Mouse (Mus musculus) stomach, embryonic 14.5 days (tissue): ENCODE results near the gene Nrde2. TPM values are rescaled to one million over a fixed set of nuclear protein-coding genes. Genes with fewer than 3 reads are reported as not detected.

Experiments used
- ATAC-seq: fragments of 200-750 bp; cut with Nextera tagmentation; 2 replicates; pipeline ENCODE4 v1.8.0; 2017; ENCODE audit warnings: low read depth, moderate TSS enrichment; ENCODE audit not compliant: insufficient number of reproducible peaks, insufficient read depth, low FRiP score
- H3K27ac ChIP-seq: fragments of 300-500 bp; sonication (generic); 2 replicates; pipeline ENCODE4 v1.5.1; 2014; ENCODE audit warnings: mild to moderate bottlenecking, low read length, moderate library complexity, mixed read lengths
- H3K27me3 ChIP-seq: fragments of 300-500 bp; sonication (generic); 2 replicates; pipeline ENCODE4 v1.6.1; 2014; ENCODE audit warnings: low read length, control low read depth, mixed read lengths; ENCODE audit not compliant: control insufficient read depth, insufficient read depth
- H3K36me3 ChIP-seq: fragments of 300-500 bp; sonication (generic); 2 replicates; pipeline ENCODE4 v1.6.1; 2014; ENCODE audit warnings: mild to moderate bottlenecking, control low read depth, low read length, moderate library complexity, mixed read lengths; ENCODE audit not compliant: control insufficient read depth, insufficient read depth
- H3K4me1 ChIP-seq: fragments of 300-500 bp; sonication (generic); 2 replicates; pipeline ENCODE4 v1.6.1; 2014; ENCODE audit warnings: low read length, control low read depth, mixed read lengths; ENCODE audit not compliant: control insufficient read depth, insufficient read depth
- H3K4me2 ChIP-seq: fragments of 300-500 bp; sonication (generic); replicated peaks from 2 replicates; pipeline ENCODE4 v1.6.1; 2014; ENCODE audit warnings: low read depth, low read length, control low read depth
- H3K4me3 ChIP-seq: fragments of 300-500 bp; sonication (generic); 2 replicates; pipeline ENCODE4 v1.5.1; 2014; ENCODE audit warnings: low read depth, low read length, control low read depth
- H3K9ac ChIP-seq: fragments of 300-500 bp; sonication (generic); replicated peaks from 2 replicates; pipeline ENCODE4 v1.6.1; 2014; ENCODE audit warnings: low read depth, mild to moderate bottlenecking, control low read depth, low read length, moderate library complexity, mixed read lengths
- H3K9me3 ChIP-seq: fragments of 300-500 bp; sonication (generic); 2 replicates; pipeline ENCODE4 v1.6.1; 2016; ENCODE audit warnings: low read depth, low read length, control low read depth; ENCODE audit not compliant: control insufficient read depth
- WGBS: fragments of 180-500 bp; shearing (Covaris S2); extraction: QIAGEN DNeasy Blood & Tissue Kit; methylation state at CpG from one replicate; pipeline ENCODE4 v1.1.7; 2014; 5-methylcytosine and 5-hydroxymethylcytosine counted together
- polyA plus RNA-seq: library from polyadenylated mRNA; unstranded; fragments of >200 nt; fragmentation: Nextera tagmentation; extraction: Ambion mirVana; gene quantifications from 2 replicates; pipeline ENCODE4 v1.2.1, GENCODE M21; 2014

Nrde2 gene
- polyA plus RNA-seq = 13.1 and 13.3 TPM in 2 replicates

- Histone ChIP-seq H3K27ac (peak within 1 kb of the TSS; percentile 4; the same call in 1 of the 2 replicates), H3K4me2 (peak within 1 kb of the TSS; percentile 79), H3K36me3 (no peaks in the 10 kb centered on the region), H3K9ac (peak within 1 kb of the TSS; percentile 64), H3K4me3 (peak within 1 kb of the TSS; percentile 43), H3K9me3 (no peaks in the 10 kb centered on the region), H3K27me3 (no peaks in the 10 kb centered on the region), H3K4me1 (peaks cover 3% of the 10 kb centered on the region; the same call in 1 of the 2 replicates)
- peak; percentile 99 for ATAC-seq
- WGBS = 1% methylated on average over 26 of the region's 26 CpGs
Measured at GRCm38 (mm10) chr12:100159261-100159975, at the start of gene Nrde2. Nrde2 (minus strand) TSS chr12:100159653.

- Histone ChIP-seq H3K9me3 (no peaks in the 10 kb centered on the region), H3K4me1 (peaks cover 15% of the 10 kb centered on the region; the same call in 1 of the 2 replicates), H3K27me3 (no peaks in the 10 kb centered on the region), H3K4me3 (no peak overlapping the region), H3K4me2 (no peak overlapping the region), H3K9ac (no peak overlapping the region), H3K27ac (no peak overlapping the region), H3K36me3 (peaks cover 64% of the 10 kb centered on the region)
- no peak for ATAC-seq
- WGBS = 87% methylated on average over 5 of the region's 5 CpGs
Measured at GRCm38 (mm10) chr12:100206926-100207325, 47.5 kb upstream of the Nrde2 start.

- no peak for ATAC-seq
- Histone ChIP-seq H3K4me2 (no peak overlapping the region), H3K27ac (no peak overlapping the region), H3K9me3 (no peaks in the 10 kb centered on the region), H3K4me3 (no peak overlapping the region), H3K4me1 (peaks cover 15% of the 10 kb centered on the region; the same call in 1 of the 2 replicates), H3K9ac (no peak overlapping the region), H3K36me3 (peaks cover 64% of the 10 kb centered on the region), H3K27me3 (no peaks in the 10 kb centered on the region)
- WGBS = 62% methylated on average over 3 of the region's 3 CpGs
Measured at GRCm38 (mm10) chr12:100206521-100206920, 47.1 kb upstream of the Nrde2 start.

GRCm38 (mm10) chr12:100205156-100205555 lies 45.7 kb upstream of the Nrde2 start:
- Histone ChIP-seq H3K9ac (no peak overlapping the region), H3K4me2 (no peak overlapping the region), H3K4me1 (peaks cover 9% of the 10 kb centered on the region; the same call in 1 of the 2 replicates), H3K27me3 (no peaks in the 10 kb centered on the region), H3K9me3 (no peaks in the 10 kb centered on the region), H3K4me3 (no peak overlapping the region), H3K27ac (no peak overlapping the region), H3K36me3 (peaks cover 64% of the 10 kb centered on the region)
- WGBS = 90% methylated on average over 8 of the region's 8 CpGs
- ATAC-seq = no peak

GRCm38 (mm10) chr12:100203759-100204158 lies 44.3 kb upstream of the Nrde2 start:
- Histone ChIP-seq H3K4me3 (no peak overlapping the region), H3K36me3 (peaks cover 60% of the 10 kb centered on the region), H3K9ac (no peak overlapping the region), H3K9me3 (no peaks in the 10 kb centered on the region), H3K4me2 (no peak overlapping the region), H3K27me3 (no peaks in the 10 kb centered on the region), H3K27ac (no peak overlapping the region; the same call in 1 of the 2 replicates), H3K4me1 (peaks cover 9% of the 10 kb centered on the region; the same call in 1 of the 2 replicates)
- WGBS = 67% methylated on average over 3 of the region's 3 CpGs
- ATAC-seq = no peak

- Histone ChIP-seq H3K9me3 (no peaks in the 10 kb centered on the region), H3K4me2 (peak overlapping the region; percentile 90), H3K4me3 (peak overlapping the region; percentile 100), H3K9ac (no peak overlapping the region), H3K27ac (no peak overlapping the region), H3K36me3 (peaks cover 41% of the 10 kb centered on the region), H3K4me1 (peaks cover 9% of the 10 kb centered on the region; the same call in 1 of the 2 replicates), H3K27me3 (no peaks in the 10 kb centered on the region)
- WGBS = 1% methylated on average over 13 of the region's 13 CpGs
- ATAC-seq = 0 out of 2 replicates have a peak, but pooled peaks have one; percentile 14
Measured at GRCm38 (mm10) chr12:100201838-100202237, 42.4 kb upstream of the Nrde2 start.

- H3K9ac ChIP-seq = no peak overlapping the region
Measured at GRCm38 (mm10) chr12:100201363-100201711, 41.9 kb upstream of the Nrde2 start.

GRCm38 (mm10) chr12:100200645-100201362 lies 41.4 kb upstream of the Nrde2 start:
- Histone ChIP-seq H3K4me1 (peaks cover 9% of the 10 kb centered on the region; the same call in 1 of the 2 replicates), H3K9ac (peak overlapping the region; percentile 92), H3K27ac (peak overlapping the region; percentile 89), H3K36me3 (peaks cover 32% of the 10 kb centered on the region), H3K27me3 (no peaks in the 10 kb centered on the region), H3K4me3 (peak overlapping the region; percentile 100), H3K9me3 (no peaks in the 10 kb centered on the region), H3K4me2 (peak overlapping the region; percentile 90)
- no peak; the same call in 1 of the 2 replicates for ATAC-seq
- 6% methylated on average over 29 of the region's 29 CpGs for WGBS

More at GRCm38 (mm10) chr12:100201363-100201711, 41.9 kb upstream of the Nrde2 start:
- Histone ChIP-seq H3K4me2 (peak overlapping the region; percentile 90), H3K27ac (no peak overlapping the region), H3K4me3 (peak overlapping the region; percentile 100), H3K36me3 (peaks cover 36% of the 10 kb centered on the region), H3K9me3 (no peaks in the 10 kb centered on the region), H3K27me3 (no peaks in the 10 kb centered on the region), H3K4me1 (peaks cover 9% of the 10 kb centered on the region; the same call in 1 of the 2 replicates)
- ATAC-seq = no peak
- 29% methylated on average over 4 of the region's 4 CpGs for WGBS
